Mouse (Mus musculus): ENCODE data around the gene Arf4. TPM values are rescaled to one million over a fixed set of nuclear protein-coding genes. Genes with fewer than 3 reads are reported as not detected.

The Arf4 gene
- polyA plus RNA-seq (2012; rRNA removed), result 122 and 167 TPM in 2 replicates

DNA sequence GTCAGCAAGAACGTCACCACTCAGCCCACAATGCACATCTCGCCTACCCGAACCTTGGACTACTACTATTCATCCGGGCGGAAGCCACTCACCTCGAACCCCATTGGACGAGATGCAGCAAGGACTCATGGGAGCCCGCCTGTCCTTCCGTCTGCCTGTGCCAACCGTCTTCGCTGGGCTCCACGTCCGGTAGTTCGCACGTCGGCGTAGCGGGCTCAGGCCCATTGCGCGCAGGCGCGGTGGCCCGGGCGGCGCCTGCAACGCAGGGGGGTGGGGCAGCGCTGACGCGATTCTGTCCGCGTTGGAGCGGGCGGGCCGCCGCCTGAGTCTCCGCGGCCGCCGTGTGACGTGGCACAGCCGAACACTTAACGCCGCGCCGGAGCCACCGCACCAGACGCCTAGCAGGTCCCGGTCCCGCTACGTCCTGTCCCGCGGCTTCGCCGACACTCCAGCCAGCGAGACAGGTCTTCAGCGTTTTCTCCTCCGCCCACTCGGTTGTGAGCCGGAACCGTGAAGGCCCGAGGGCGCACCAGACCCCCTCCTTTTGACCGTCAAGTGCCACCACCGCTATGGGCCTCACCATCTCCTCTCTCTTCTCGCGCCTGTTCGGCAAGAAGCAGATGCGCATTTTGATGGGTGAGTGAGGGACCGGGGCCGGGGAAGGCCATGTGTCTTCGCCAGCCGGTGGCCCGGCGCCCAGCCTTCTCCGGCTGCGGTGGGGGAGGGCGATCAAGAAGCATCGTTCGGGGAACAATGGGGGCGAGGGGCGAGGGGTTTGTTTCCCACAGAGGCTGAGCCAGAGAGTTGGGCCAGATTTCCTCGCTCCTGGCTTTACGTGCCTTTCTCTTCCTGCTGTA is at the start of gene Arf4:
Gene Arf4 (plus strand): TSS at position 224 of the 857 bp plus-strand sequence.
- H3K4me3 ChIP-seq (replicated peaks; ENCODE audit: extremely low read depth, low read depth, low read length), result peak within 1 kb of the TSS; percentile 92
- TF ChIP-seq CTCF (IDR thresholded peaks at IDR 0.05; ENCODE audit: insufficient read depth, low read length) (no peak), POLR2A (IDR thresholded peaks at IDR 0.05; ENCODE audit: borderline replicate concordance, extremely low read depth, low read depth, low read length) (peak; percentile 94)
- peak; percentile 94 for DNase-seq

GRCm38 (mm10) chr14:26591353-26591752 is 46.5 kb upstream of the Arf4 start:
- Histone ChIP-seq H3K4me3 (replicated peaks; ENCODE audit: extremely low read depth, low read depth, low read length) (no peak overlapping the region), H3K4me1 (ENCODE audit: control insufficient read depth, insufficient read depth, low read length) (peaks cover 12% of the 10 kb centered on the region)
- DNase-seq, result no peak
- TF ChIP-seq CTCF (IDR thresholded peaks at IDR 0.05; ENCODE audit: insufficient read depth, low read length) (0 out of 2 replicates have a peak, but pooled peaks have one; percentile 15), POLR2A (IDR thresholded peaks at IDR 0.05; ENCODE audit: borderline replicate concordance, extremely low read depth, low read depth, low read length) (no peak)

More for the DNA sequence above, at the start of gene Arf4:
- WGBS, result under 1% methylated on average over 83 of the region's 83 CpGs
- H3K4me1 ChIP-seq (ENCODE audit: control insufficient read depth, insufficient read depth, low read length), result peaks cover 9% of the 10 kb centered on the region

DNA sequence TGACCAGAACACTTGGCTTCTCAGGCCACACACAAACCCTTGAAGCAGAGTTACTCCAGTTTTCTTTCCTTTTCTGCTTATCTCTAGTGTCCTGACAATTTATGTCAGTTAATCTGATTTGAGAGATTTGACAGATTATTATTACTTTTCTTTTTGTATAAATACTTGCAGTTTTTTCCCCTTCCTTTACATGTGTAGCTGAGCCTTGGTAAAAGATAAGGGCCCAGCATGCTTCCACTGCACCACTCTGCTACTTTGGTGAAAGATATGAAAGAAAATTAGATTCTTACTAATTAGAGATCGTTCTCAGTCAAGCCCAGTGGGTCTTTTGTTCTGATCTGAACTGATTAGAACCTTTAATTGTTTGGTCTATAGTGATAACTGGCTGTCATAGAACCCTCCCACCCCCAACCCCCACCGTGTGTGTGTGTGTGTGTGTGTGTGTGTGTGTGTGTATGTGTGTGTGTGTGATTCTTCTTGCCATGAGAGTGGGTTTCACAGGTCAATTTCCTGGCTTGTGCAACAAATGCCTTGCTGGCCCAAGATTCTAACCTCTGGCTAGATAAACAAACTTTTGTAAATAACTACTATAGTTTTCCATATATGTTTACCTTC is 44.5 kb upstream of the Arf4 start:
- no peak for TF ChIP-seq CTCF (IDR thresholded peaks at IDR 0.05; ENCODE audit: insufficient read depth, low read length)
- no peak for TF ChIP-seq POLR2A (IDR thresholded peaks at IDR 0.05; ENCODE audit: borderline replicate concordance, extremely low read depth, low read depth, low read length)
- Histone ChIP-seq H3K4me1 (ENCODE audit: control insufficient read depth, insufficient read depth, low read length) (peaks cover 2% of the 10 kb centered on the region), H3K4me3 (replicated peaks; ENCODE audit: extremely low read depth, low read depth, low read length) (no peak overlapping the region)
- no peak for DNase-seq
- WGBS, result 46% methylated on average over 2 of the region's 2 CpGs

- Histone ChIP-seq H3K4me3 (replicated peaks; ENCODE audit: extremely low read depth, low read depth, low read length) (no peak overlapping the region), H3K4me1 (ENCODE audit: control insufficient read depth, insufficient read depth, low read length) (no peaks in the 10 kb centered on the region; the same call in 1 of the 2 replicates)
- DNase-seq, result no peak
- WGBS, result 89% methylated on average over 7 of the region's 7 CpGs
- TF ChIP-seq CTCF (IDR thresholded peaks at IDR 0.05; ENCODE audit: insufficient read depth, low read length) (no peak), POLR2A (IDR thresholded peaks at IDR 0.05; ENCODE audit: borderline replicate concordance, extremely low read depth, low read depth, low read length) (no peak)
Observed at GRCm38 (mm10) chr14:26595167-26595566, 42.7 kb upstream of the Arf4 start.

- 43% methylated on average over 5 of the region's 5 CpGs for WGBS
- no peak overlapping the region for H3K4me3 ChIP-seq (replicated peaks; ENCODE audit: extremely low read depth, low read depth, low read length)
- TF ChIP-seq POLR2A (IDR thresholded peaks at IDR 0.05; ENCODE audit: borderline replicate concordance, extremely low read depth, low read depth, low read length) (no peak), CTCF (IDR thresholded peaks at IDR 0.05; ENCODE audit: insufficient read depth, low read length) (no peak)
- DNase-seq, result no peak
- H3K4me1 ChIP-seq (ENCODE audit: control insufficient read depth, insufficient read depth, low read length), result no peaks in the 10 kb centered on the region; the same call in 1 of the 2 replicates
Observed at GRCm38 (mm10) chr14:26595695-26596365, 42.0 kb upstream of the Arf4 start.

DNA sequence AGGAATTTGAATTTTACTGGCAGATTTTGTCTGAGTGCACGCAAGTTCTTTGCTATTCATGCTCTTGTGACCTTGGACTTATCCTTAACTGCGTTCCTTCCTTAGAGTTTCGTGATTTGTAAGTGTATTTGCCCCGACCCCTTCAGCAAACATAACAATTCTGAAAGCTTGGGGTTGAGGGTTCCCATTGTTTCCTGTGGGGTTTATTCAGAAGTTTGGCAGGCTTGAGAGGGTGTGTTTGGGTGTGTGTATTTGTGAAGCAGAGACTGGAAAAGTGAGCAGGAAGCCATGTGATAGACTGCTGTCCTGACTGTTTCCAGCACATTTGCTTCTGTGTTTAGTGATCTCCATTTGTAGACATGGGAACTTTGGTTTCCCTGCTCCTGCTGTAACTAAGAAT is 32.5 kb upstream of the Arf4 start:
- TF ChIP-seq POLR2A (IDR thresholded peaks at IDR 0.05; ENCODE audit: borderline replicate concordance, extremely low read depth, low read depth, low read length) (no peak), CTCF (IDR thresholded peaks at IDR 0.05; ENCODE audit: insufficient read depth, low read length) (no peak)
- DNase-seq, result no peak
- WGBS, result 64% methylated on average over 4 of the region's 4 CpGs

DNA sequence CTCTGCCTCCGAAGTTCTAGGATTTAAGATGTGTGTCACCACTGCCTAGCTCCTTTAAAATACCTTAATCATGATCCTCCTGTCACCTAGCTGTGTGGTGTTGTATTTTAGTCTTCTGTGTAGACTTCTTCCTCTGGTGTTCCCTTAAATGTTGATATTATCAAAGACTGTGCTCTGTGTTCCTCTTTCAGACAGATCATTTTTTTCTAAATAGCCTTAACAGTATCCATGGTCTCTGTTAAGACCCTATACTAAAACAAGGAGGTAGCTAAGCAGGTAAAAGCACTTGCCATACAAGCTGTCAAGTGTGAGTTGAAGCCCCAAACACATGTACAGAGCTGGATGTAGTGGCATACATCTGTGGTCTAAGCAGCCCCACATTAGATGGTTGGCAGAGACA is 28.2 kb upstream of the Arf4 start:
- no peak for DNase-seq
- H3K4me1 ChIP-seq (ENCODE audit: control insufficient read depth, insufficient read depth, low read length), result no peaks in the 10 kb centered on the region
- no peak overlapping the region for H3K4me3 ChIP-seq (replicated peaks; ENCODE audit: extremely low read depth, low read depth, low read length)
- WGBS, result 94% methylated on average over 1 of the region's 1 CpGs
- TF ChIP-seq POLR2A (IDR thresholded peaks at IDR 0.05; ENCODE audit: borderline replicate concordance, extremely low read depth, low read depth, low read length) (no peak), CTCF (IDR thresholded peaks at IDR 0.05; ENCODE audit: insufficient read depth, low read length) (no peak)

More for the DNA sequence above, 32.5 kb upstream of the Arf4 start:
- Histone ChIP-seq H3K4me3 (replicated peaks; ENCODE audit: extremely low read depth, low read depth, low read length) (no peak overlapping the region), H3K4me1 (ENCODE audit: control insufficient read depth, insufficient read depth, low read length) (no peaks in the 10 kb centered on the region)

- Histone ChIP-seq H3K4me3 (replicated peaks; ENCODE audit: extremely low read depth, low read depth, low read length) (no peak overlapping the region), H3K4me1 (ENCODE audit: control insufficient read depth, insufficient read depth, low read length) (no peaks in the 10 kb centered on the region)
- DNase-seq, result no peak
- 85% methylated on average over 4 of the region's 4 CpGs for WGBS
- no peak for TF ChIP-seq POLR2A (IDR thresholded peaks at IDR 0.05; ENCODE audit: borderline replicate concordance, extremely low read depth, low read depth, low read length)
- TF ChIP-seq CTCF (IDR thresholded peaks at IDR 0.05; ENCODE audit: insufficient read depth, low read length), result no peak
Observed at GRCm38 (mm10) chr14:26610689-26611088, 27.2 kb upstream of the Arf4 start.

- Histone ChIP-seq H3K4me3 (replicated peaks; ENCODE audit: extremely low read depth, low read depth, low read length) (no peak overlapping the region), H3K4me1 (ENCODE audit: control insufficient read depth, insufficient read depth, low read length) (no peaks in the 10 kb centered on the region; the same call in 1 of the 2 replicates)
- 54% methylated on average over 4 of the region's 4 CpGs for WGBS
- DNase-seq, result no peak
- TF ChIP-seq POLR2A (IDR thresholded peaks at IDR 0.05; ENCODE audit: borderline replicate concordance, extremely low read depth, low read depth, low read length) (no peak), CTCF (IDR thresholded peaks at IDR 0.05; ENCODE audit: insufficient read depth, low read length) (no peak)
Observed at GRCm38 (mm10) chr14:26625301-26625700, 12.6 kb upstream of the Arf4 start.
